18 mouse cellular contexts compared by ENCODE assay signal in genomic region chrX:100821149-100821548, GRCm38 (mm10). TPM values are rescaled to one million over a fixed set of nuclear protein-coding genes. Genes with fewer than 3 reads are reported as not detected.
DNase-seq lines count a peak whose midpoint lies in the region; ATAC-seq lines count a peak whose summit lies in the region.
"Had no signal": no experiment of that assay in that cellular context is flagged by ENCODE, and none has a peak within 500 bp of the region (broad histone marks: within the 10 kb centered on the region; RNA-seq: fewer than 3 reads in every experiment).

No protein-coding gene starts in this region.

- H3K9me3 ChIP-seq in midbrain, embryonic 12.5 days = no peaks in the 10 kb centered on the region
- no peaks in the 10 kb centered on the region for H3K9me3 ChIP-seq in midbrain, embryonic 16.5 days (replicated peaks; ENCODE audit: control insufficient read depth, low read length, poor library complexity, severe bottlenecking)
- no peaks in the 10 kb centered on the region for H3K9me3 ChIP-seq in neural tube, embryonic 14.5 days (ENCODE audit: control insufficient read depth, low read length)
- H3K9me3 ChIP-seq: embryonic facial prominence, embryonic 12.5 days; forebrain, embryonic 15.5 days; heart, embryonic 13.5 days; hindbrain, embryonic 15.5 days had no signal

- no peak overlapping the region for H3K27ac ChIP-seq in midbrain, embryonic 12.5 days (replicated peaks)
- H3K27ac ChIP-seq in midbrain, embryonic 16.5 days (ENCODE audit: low read length) = no peak overlapping the region
- H3K27ac ChIP-seq in neural tube, embryonic 14.5 days (ENCODE audit: low read depth, low read length) = no peak overlapping the region
- H3K27ac ChIP-seq: embryonic facial prominence, embryonic 12.5 days; forebrain, embryonic 15.5 days; heart, embryonic 13.5 days; hindbrain, embryonic 15.5 days had no signal

- 65% methylated on average over 1 of the region's 1 CpGs for WGBS in midbrain, embryonic 12.5 days
- WGBS in midbrain, embryonic 16.5 days = 75% methylated on average over 1 of the region's 1 CpGs
- 46% methylated on average over 1 of the region's 1 CpGs for WGBS in neural tube, embryonic 14.5 days

- no peak overlapping the region for H3K9ac ChIP-seq in midbrain, embryonic 12.5 days (replicated peaks)
- H3K9ac ChIP-seq in midbrain, embryonic 16.5 days (ENCODE audit: low read depth, low read length) = no peak overlapping the region
- no peak overlapping the region for H3K9ac ChIP-seq in neural tube, embryonic 14.5 days (replicated peaks; ENCODE audit: low read depth, low read length)
- H3K9ac ChIP-seq: embryonic facial prominence, embryonic 12.5 days; forebrain, embryonic 15.5 days; heart, embryonic 13.5 days; hindbrain, embryonic 15.5 days had no signal

- peak; percentile 16; the same call in 1 of the 2 replicates for ATAC-seq in midbrain, embryonic 12.5 days (ENCODE audit: low FRiP score, low read depth)
- ATAC-seq in midbrain, embryonic 16.5 days = no peak
- ATAC-seq in neural tube, embryonic 14.5 days (ENCODE audit: low read depth) = peak; percentile 39; the same call in 1 of the 2 replicates
- ATAC-seq: forebrain, embryonic 15.5 days had no signal

- no peak overlapping the region for H3K4me3 ChIP-seq in midbrain, embryonic 12.5 days
- no peak overlapping the region for H3K4me3 ChIP-seq in midbrain, embryonic 16.5 days (ENCODE audit: low read depth, low read length)
- H3K4me3 ChIP-seq in neural tube, embryonic 14.5 days (ENCODE audit: low read depth, low read length) = no peak overlapping the region
- H3K4me3 ChIP-seq: embryonic facial prominence, embryonic 12.5 days; forebrain, embryonic 15.5 days; heart, embryonic 13.5 days; hindbrain, embryonic 15.5 days had no signal

- DNase-seq in embryo, embryonic 11 days = peak; percentile 14
- no peak for DNase-seq in embryo, embryonic 9.5 days (ENCODE audit: extremely low spot score)
- peak; percentile 3 for DNase-seq in embryo, embryonic 11.5 days (ENCODE audit: low read depth, low spot score)
- DNase-seq in urinary bladder, postnatal 14 days (ENCODE audit: low spot score) = no peak
- DNase-seq: adrenal gland, postnatal 10 days; cerebellum, adult 11 months; cerebellum, adult 8-10 months; cerebellum, postnatal 14 days; gastrocnemius, postnatal 36 days; heart, adult 11 months; heart, postnatal 36 days had no signal

- peaks cover 3% of the 10 kb centered on the region; the same call in 1 of the 2 replicates for H3K27me3 ChIP-seq in midbrain, embryonic 12.5 days
- no peaks in the 10 kb centered on the region for H3K27me3 ChIP-seq in midbrain, embryonic 16.5 days (ENCODE audit: control insufficient read depth, insufficient read depth, low read depth, low read length)
- no peaks in the 10 kb centered on the region for H3K27me3 ChIP-seq in neural tube, embryonic 14.5 days (ENCODE audit: control insufficient read depth, insufficient read depth, low read length)
- H3K27me3 ChIP-seq: embryonic facial prominence, embryonic 12.5 days; forebrain, embryonic 15.5 days; heart, embryonic 13.5 days; hindbrain, embryonic 15.5 days had no signal

- H3K4me2 ChIP-seq in midbrain, embryonic 12.5 days (replicated peaks) = no peak overlapping the region
- H3K4me2 ChIP-seq in midbrain, embryonic 16.5 days (ENCODE audit: low read length) = no peak overlapping the region
- H3K4me2 ChIP-seq in neural tube, embryonic 14.5 days (ENCODE audit: low read depth, low read length) = no peak overlapping the region
- H3K4me2 ChIP-seq: embryonic facial prominence, embryonic 12.5 days; forebrain, embryonic 15.5 days; heart, embryonic 13.5 days; hindbrain, embryonic 15.5 days had no signal

- H3K36me3 ChIP-seq in midbrain, embryonic 12.5 days = peaks cover 2% of the 10 kb centered on the region; the same call in 1 of the 2 replicates
- no peaks in the 10 kb centered on the region for H3K36me3 ChIP-seq in midbrain, embryonic 16.5 days (ENCODE audit: control insufficient read depth, insufficient read depth, low read length)
- peaks cover 3% of the 10 kb centered on the region; the same call in 1 of the 2 replicates for H3K36me3 ChIP-seq in neural tube, embryonic 14.5 days (ENCODE audit: control insufficient read depth, insufficient read depth, low read length)

- H3K4me1 ChIP-seq in midbrain, embryonic 12.5 days = peaks cover 4% of the 10 kb centered on the region; the same call in 1 of the 2 replicates
- no peaks in the 10 kb centered on the region for H3K4me1 ChIP-seq in midbrain, embryonic 16.5 days (ENCODE audit: control insufficient read depth, insufficient read depth, low read length)
- no peaks in the 10 kb centered on the region for H3K4me1 ChIP-seq in neural tube, embryonic 14.5 days (ENCODE audit: control insufficient read depth, insufficient read depth, low read length)
- H3K4me1 ChIP-seq: embryonic facial prominence, embryonic 12.5 days; forebrain, embryonic 15.5 days; heart, embryonic 13.5 days; hindbrain, embryonic 15.5 days had no signal

RNA-seq across cellular contexts. Expression of gene Dlg3, which starts 53.6 kb away (rescaled TPM):
- 20.0 and 20.8 TPM in 2 replicates for polyA plus RNA-seq in midbrain, embryonic 12.5 days (2016; fragmentation: Nextera tagmentation; extraction: Ambion mirVana)
- polyA plus RNA-seq in midbrain, embryonic 16.5 days (2015; fragmentation: Nextera tagmentation; extraction: Ambion mirVana) = 8.0 and 10.5 TPM in 2 replicates
- polyA plus RNA-seq in neural tube, embryonic 14.5 days (2014; fragmentation: Nextera tagmentation; extraction: Ambion mirVana) = 11.9 and 12.9 TPM in 2 replicates

Comparison
In these comparisons a context has a peak if more than half of its experiments do, and no peak if none do; other contexts are left out.
1. DNase-seq: peak in embryo, embryonic 11 days (single experiment) and embryo, embryonic 11.5 days (single experiment); none in embryo, embryonic 9.5 days (single experiment) and urinary bladder, postnatal 14 days (single experiment).